Comparison of ENCODE assay signal across 7 mouse cellular contexts in genomic region chr14:121799112-121799511, GRCm38 (mm10). TPM values are rescaled to one million over a fixed set of nuclear protein-coding genes. Genes with fewer than 3 reads are reported as not detected.
DNase-seq lines count a peak whose midpoint lies in the region; ATAC-seq and TF ChIP-seq lines count a peak whose summit lies in the region.

No protein-coding gene starts in this region.

- peaks cover 7% of the 10 kb centered on the region for H3K27me3 ChIP-seq in heart, embryonic 15.5 days
- H3K27me3 ChIP-seq in heart, embryonic 12.5 days (replicated peaks), result peaks cover 14% of the 10 kb centered on the region
- H3K27me3 ChIP-seq in CH12.LX (replicated peaks) (no peaks in the 10 kb centered on the region), MEL (ENCODE audit: control insufficient read depth in 1 of 2, insufficient read depth in 2 of 2, low read length in 2 of 2) (no peaks in the 10 kb centered on the region)
- H3K27me3 ChIP-seq in liver, embryonic 13.5 days, result peaks cover 21% of the 10 kb centered on the region

- TF ChIP-seq POLR2A in CH12.LX (IDR thresholded peaks at IDR 0.05; ENCODE audit: low read depth, low read length) (no peak), MEL (IDR thresholded peaks at IDR 0.05; ENCODE audit: control insufficient read depth in 1 of 2, insufficient read depth in 1 of 2, low read depth in 1 of 2, low read length in 2 of 2, poor library complexity in 1 of 2) (no peak)

- H3K36me3 ChIP-seq in heart, embryonic 15.5 days, result no peaks in the 10 kb centered on the region
- H3K36me3 ChIP-seq in heart, embryonic 12.5 days, result no peaks in the 10 kb centered on the region
- H3K36me3 ChIP-seq in CH12.LX (replicated peaks in 1 of 2; ENCODE audit: control insufficient read depth in 1 of 2, insufficient read depth in 1 of 2, low read length in 1 of 2), result peaks cover 0 to 1% of the 10 kb centered on the region in 2 experiments
- H3K36me3 ChIP-seq in MEL (ENCODE audit: control insufficient read depth in 1 of 2, insufficient read depth in 2 of 2, low read length in 2 of 2), result peaks cover 0 to 21% of the 10 kb centered on the region in 2 experiments; a peak in 2 of 4 replicates
- no peaks in the 10 kb centered on the region for H3K36me3 ChIP-seq in liver, embryonic 13.5 days

- H3K4me3 ChIP-seq in heart, embryonic 15.5 days, result no peak overlapping the region
- no peak overlapping the region for H3K4me3 ChIP-seq in heart, embryonic 12.5 days
- H3K4me3 ChIP-seq in CH12.LX (replicated peaks in 1 of 3; ENCODE audit: low read depth in 2 of 3, low read length in 2 of 3, poor library complexity in 1 of 3) (no peak overlapping the region), MEL (ENCODE audit: control insufficient read depth in 1 of 2, insufficient read depth in 1 of 2, low read depth in 2 of 2, low read length in 2 of 2) (peak overlapping the region; percentile 74 to 84)
- peak overlapping the region; percentile 70; the same call in 1 of the 2 replicates for H3K4me3 ChIP-seq in liver, embryonic 13.5 days (replicated peaks)
- H3K4me3 ChIP-seq in gastrocnemius, adult 2 months, result no peak overlapping the region

- no peak for TF ChIP-seq EP300 in CH12.LX (IDR thresholded peaks at IDR 0.05; ENCODE audit: low read length)
- 0 out of 4 replicates have a peak, but pooled peaks of 1 of the 2 experiments have one; percentile 35 for TF ChIP-seq EP300 in MEL (IDR thresholded peaks at IDR 0.05; ENCODE audit: low read depth in 1 of 2, low read length in 2 of 2)

- H3K4me2 ChIP-seq in heart, embryonic 15.5 days, result peak overlapping the region; percentile 86; the same call in 1 of the 2 replicates
- H3K4me2 ChIP-seq in heart, embryonic 12.5 days, result no peak overlapping the region
- H3K4me2 ChIP-seq in CH12.LX (ENCODE audit: insufficient read depth, low read depth, poor library complexity, severe bottlenecking), result peak overlapping the region; percentile 78; the same call in 1 of the 2 replicates
- H3K4me2 ChIP-seq in liver, embryonic 13.5 days, result peak overlapping the region; percentile 92

- 63% methylated on average over 7 of the region's 7 CpGs for WGBS in heart, embryonic 15.5 days
- WGBS in heart, embryonic 12.5 days, result 56% methylated on average over 7 of the region's 7 CpGs
- WGBS in liver, embryonic 13.5 days (ENCODE audit: insufficient replicate concordance), result 27% methylated on average over 7 of the region's 7 CpGs

- in situ Hi-C loops in CH12.LX (cut with MboI; ENCODE audit: low pct_ligation_motif_present, low pct_unique_long_range_greater_than_20kb, low sequenced_read_pairs), result no loop called here

- H3K27ac ChIP-seq in heart, embryonic 15.5 days, result no peak overlapping the region
- no peak overlapping the region for H3K27ac ChIP-seq in heart, embryonic 12.5 days (ENCODE audit: poor library complexity, severe bottlenecking)
- H3K27ac ChIP-seq in CH12.LX (ENCODE audit: insufficient read depth, low read depth) (no peak overlapping the region), MEL (ENCODE audit: control insufficient read depth, low read depth, low read length) (no peak overlapping the region)
- H3K27ac ChIP-seq in liver, embryonic 13.5 days, result no peak overlapping the region
- no peak overlapping the region for H3K27ac ChIP-seq in gastrocnemius, adult 2 months

- dilution Hi-C loops in CH12.LX (cut with MboI; ENCODE audit: extremely low pct_ligation_motif_present, extremely low pct_unique_long_range_greater_than_20kb, low sequenced_read_pairs), result no loop called here

- H3K79me2 ChIP-seq in CH12.LX (replicated peaks; ENCODE audit: control insufficient read depth, extremely low read depth, insufficient read depth, poor library complexity, severe bottlenecking), result no peaks in the 10 kb centered on the region
- H3K79me2 ChIP-seq in MEL (ENCODE audit: control insufficient read depth, insufficient read depth, low read length, poor library complexity), result peaks cover 2% of the 10 kb centered on the region; the same call in 1 of the 2 replicates

- no peak overlapping the region for H3K9ac ChIP-seq in heart, embryonic 15.5 days
- H3K9ac ChIP-seq in heart, embryonic 12.5 days, result no peak overlapping the region
- H3K9ac ChIP-seq in CH12.LX (ENCODE audit: insufficient read depth, low read depth) (no peak overlapping the region), MEL (ENCODE audit: control insufficient read depth, low read depth, low read length, poor library complexity, severe bottlenecking) (peak overlapping the region; percentile 49)
- H3K9ac ChIP-seq in liver, embryonic 13.5 days, result no peak overlapping the region

- H3K4me1 ChIP-seq in heart, embryonic 15.5 days (replicated peaks), result peaks cover 12% of the 10 kb centered on the region
- H3K4me1 ChIP-seq in heart, embryonic 12.5 days (replicated peaks), result peaks cover 10% of the 10 kb centered on the region
- H3K4me1 ChIP-seq in CH12.LX (ENCODE audit: control insufficient read depth in 1 of 2, insufficient read depth in 2 of 2), result peaks cover 0 to 26% of the 10 kb centered on the region in 2 experiments; a peak in 2 of 4 replicates
- H3K4me1 ChIP-seq in MEL (ENCODE audit: control insufficient read depth in 1 of 2, insufficient read depth in 2 of 2, low read length in 2 of 2), result peaks cover 9 to 20% of the 10 kb centered on the region in 2 experiments
- peaks cover 32% of the 10 kb centered on the region for H3K4me1 ChIP-seq in liver, embryonic 13.5 days (replicated peaks)

- TF ChIP-seq CTCF in CH12.LX (conservative IDR thresholded peaks at IDR 0.05 in 1 of 2, IDR thresholded peaks at IDR 0.05 in 1 of 2; ENCODE audit: low read depth in 2 of 2, low read length in 2 of 2) (no peak), MEL (IDR thresholded peaks at IDR 0.05 in 2 of 3, conservative IDR thresholded peaks at IDR 0.05 in 1 of 3; ENCODE audit: control insufficient read depth in 1 of 3, insufficient read depth in 1 of 3, low read depth in 2 of 3, low read length in 3 of 3, poor library complexity in 1 of 3, severe bottlenecking in 1 of 3) (no peak)
- no peak for TF ChIP-seq CTCF in gastrocnemius, adult 2 months (IDR thresholded peaks at IDR 0.05)

- TF ChIP-seq RAD21 in CH12.LX (IDR thresholded peaks at IDR 0.05; ENCODE audit: low read depth, low read length), result no peak
- no peak for TF ChIP-seq RAD21 in MEL (IDR thresholded peaks at IDR 0.05; ENCODE audit: low read depth, low read length)

- intact Hi-C loops in gastrocnemius, adult 2 months (cut with DNase I), result loop anchor here (5.0 kb wide), 3 partner anchors 78 to 212 kb away; partner anchors contain the start of gene Ubac2

- no peak for DNase-seq in CH12.LX (ENCODE audit: extremely low read depth)
- DNase-seq in MEL (ENCODE audit: low read depth, low spot score), result peak; percentile 43
- DNase-seq in liver, embryonic 13.5 days, result no peak
- no peak for DNase-seq in gastrocnemius, adult 2 months
- no peak for DNase-seq in adrenal gland, postnatal 14 days

- H3K9me3 ChIP-seq in heart, embryonic 15.5 days (replicated peaks), result no peaks in the 10 kb centered on the region
- no peaks in the 10 kb centered on the region for H3K9me3 ChIP-seq in heart, embryonic 12.5 days (replicated peaks)
- H3K9me3 ChIP-seq in CH12.LX (replicated peaks; ENCODE audit: low read length) (no peaks in the 10 kb centered on the region), MEL (replicated peaks; ENCODE audit: insufficient read depth, low read length) (no peaks in the 10 kb centered on the region)
- H3K9me3 ChIP-seq in liver, embryonic 13.5 days (replicated peaks), result no peaks in the 10 kb centered on the region

- no peak for ATAC-seq in heart, embryonic 15.5 days (replicated peaks; ENCODE audit: insufficient number of reproducible peaks, insufficient read depth, low FRiP score, low read depth)
- no peak for ATAC-seq in heart, embryonic 12.5 days (ENCODE audit: insufficient number of reproducible peaks, low FRiP score)
- no peak for ATAC-seq in liver, embryonic 13.5 days (ENCODE audit: low read depth)

TF ChIP-seq in CH12.LX, 34 proteins besides CTCF, POLR2A, EP300 and RAD21:
- TF ChIP-seq ZNF384 (IDR thresholded peaks at IDR 0.05; ENCODE audit: low read depth, low read length), result 0 out of 2 replicates have a peak, but pooled peaks have one; percentile 3
- TF ChIP-seq E2F4 (IDR thresholded peaks at IDR 0.05; ENCODE audit: insufficient replicate concordance, low read depth, low read length), result no peak
- no peak for TF ChIP-seq SIN3A (IDR thresholded peaks at IDR 0.05; ENCODE audit: low read length)

TF ChIP-seq in MEL, 35 proteins besides CTCF, POLR2A, EP300 and RAD21:
- TF ChIP-seq CHD1 (IDR thresholded peaks at IDR 0.05; ENCODE audit: low read depth, low read length) (no peak), ZNF384 (IDR thresholded peaks at IDR 0.05; ENCODE audit: low read depth, low read length) (peak; percentile 18; the same call in 1 of the 2 replicates)

RNA-seq across cellular contexts. Expression of gene Dock9, which starts 1.5 kb away (rescaled TPM):
- polyA plus RNA-seq in heart, embryonic 15.5 days (2015; fragmentation: Nextera tagmentation; extraction: Ambion mirVana), result 4.4 and 6.5 TPM in 2 replicates
- polyA plus RNA-seq in heart, embryonic 12.5 days (2016; fragmentation: Nextera tagmentation; extraction: Ambion mirVana), result 7.0 and 7.1 TPM in 2 replicates
- total RNA-seq in CH12.LX (2012; rRNA removed) (11.1 and 12.2 TPM in 2 replicates), CH12.LX (2014; rRNA removed) (8.6 and 9.3 TPM in 2 replicates), MEL (2012; rRNA removed) (5.6 and 6.3 TPM in 2 replicates)
- polyA plus RNA-seq in CH12.LX (2012; ENCODE audit: insufficient read length, low read depth) (10.3 and 10.4 TPM in 2 replicates), MEL (2012; ENCODE audit: insufficient read depth in 1 of 2, insufficient read length in 2 of 2, low read depth in 1 of 2, low replicate concordance in 2 of 2, missing spikeins in 1 of 2) (1 to 10 TPM in 1 of 2 experiments, not detected in 1; 9.4 TPM)
- polyA plus RNA-seq in liver, embryonic 13.5 days (2015; fragmentation: Nextera tagmentation; extraction: Ambion mirVana), result 0.99 and 1.2 TPM in 2 replicates
- total RNA-seq in gastrocnemius, adult 2 months (2021), result 10 to 100 TPM; 15.3 to 21.4 TPM
- 31.9 and 43.7 TPM in 2 replicates for total RNA-seq in adrenal gland, postnatal 14 days (2021)

Comparison
In these comparisons a context has a peak if more than half of its experiments do, and no peak if none do; other contexts are left out.
1. H3K4me3 ChIP-seq: peak in MEL (2 of 2) and liver, embryonic 13.5 days (single experiment); none in heart, embryonic 15.5 days (single experiment), heart, embryonic 12.5 days (single experiment), CH12.LX (0 of 3) and gastrocnemius, adult 2 months (single experiment).